Mouse (Mus musculus): ENCODE data around the gene Dtx3. TPM values are rescaled to one million over a fixed set of nuclear protein-coding genes. Genes with fewer than 3 reads are reported as not detected.

Dtx3 gene
- polyA plus RNA-seq, 1 experiment from 2014 or later, result 90.4 TPM

GRCm38 (mm10) chr10:127181566-127181965, 14.0 kb downstream of the Dtx3 start:
- Histone ChIP-seq H3K4me3 (replicated peaks) (no peak overlapping the region), H3K4me1 (peaks cover 35% of the 10 kb centered on the region), H3K27me3 (replicated peaks) (peaks cover 53% of the 10 kb centered on the region), H3K9ac (no peak overlapping the region), H3K27ac (no peak overlapping the region), H3K4me2 (no peak overlapping the region), H3K36me3 (peaks cover 10% of the 10 kb centered on the region; the same call in 1 of the 2 replicates), H3K9me3 (no peaks in the 10 kb centered on the region)
- no peak for ATAC-seq (ENCODE audit: insufficient read depth, low FRiP score, low read depth)
- WGBS, result 70% methylated on average over 6 of the region's 6 CpGs

- peaks cover 35% of the 10 kb centered on the region for H3K4me1 ChIP-seq
- WGBS, result 34% methylated on average over 3 of the region's 3 CpGs
- no peak overlapping the region for H3K27ac ChIP-seq
- H3K36me3 ChIP-seq, result peaks cover 4% of the 10 kb centered on the region; the same call in 1 of the 2 replicates
- peak overlapping the region; percentile 38; the same call in 1 of the 2 replicates for H3K4me2 ChIP-seq
- ATAC-seq (ENCODE audit: insufficient read depth, low FRiP score, low read depth), result no peak
- H3K27me3 ChIP-seq (replicated peaks), result peaks cover 62% of the 10 kb centered on the region
- H3K9ac ChIP-seq, result no peak overlapping the region
- no peaks in the 10 kb centered on the region for H3K9me3 ChIP-seq
- H3K4me3 ChIP-seq (replicated peaks), result no peak overlapping the region; the same call in 1 of the 2 replicates
Measured at GRCm38 (mm10) chr10:127180695-127181047, 14.9 kb downstream of the Dtx3 start.

- ATAC-seq (ENCODE audit: insufficient read depth, low FRiP score, low read depth), result no peak
- no peak within 1 kb of the TSS for H3K9ac ChIP-seq
Measured at GRCm38 (mm10) chr10:127179871-127180694, 15.4 kb downstream of the Dtx3 start, which contains the start of gene Slc26a10. Slc26a10 (minus strand) TSS chr10:127180645.

GRCm38 (mm10) chr10:127178286-127179027, 17.1 kb downstream of the Dtx3 start:
- Histone ChIP-seq H3K4me2 (peak overlapping the region; percentile 57), H3K27me3 (replicated peaks) (peaks cover 63% of the 10 kb centered on the region), H3K9me3 (no peaks in the 10 kb centered on the region), H3K9ac (no peak overlapping the region), H3K36me3 (peaks cover 3% of the 10 kb centered on the region; the same call in 1 of the 2 replicates), H3K4me3 (replicated peaks) (peak overlapping the region; percentile 32), H3K27ac (no peak overlapping the region), H3K4me1 (peaks cover 29% of the 10 kb centered on the region)
- WGBS, result 7% methylated on average over 41 of the region's 41 CpGs
- ATAC-seq (ENCODE audit: insufficient read depth, low FRiP score, low read depth), result no peak

More at GRCm38 (mm10) chr10:127179871-127180694, 15.4 kb downstream of the Dtx3 start, which contains the start of gene Slc26a10:
- H3K27ac ChIP-seq, result no peak within 1 kb of the TSS
- no peaks in the 10 kb centered on the region for H3K9me3 ChIP-seq
- H3K4me1 ChIP-seq, result peaks cover 35% of the 10 kb centered on the region
- WGBS, result 3% methylated on average over 34 of the region's 34 CpGs
- H3K4me2 ChIP-seq, result peak within 1 kb of the TSS; percentile 38
- H3K27me3 ChIP-seq (replicated peaks), result peaks cover 63% of the 10 kb centered on the region
- peak within 1 kb of the TSS; percentile 11; the same call in 1 of the 2 replicates for H3K4me3 ChIP-seq (replicated peaks)
- peaks cover 3% of the 10 kb centered on the region; the same call in 1 of the 2 replicates for H3K36me3 ChIP-seq

GRCm38 (mm10) chr10:127177719-127178118, 17.8 kb downstream of the Dtx3 start:
- H3K9ac ChIP-seq, result no peak overlapping the region
- no peak overlapping the region for H3K27ac ChIP-seq
- H3K27me3 ChIP-seq (replicated peaks), result peaks cover 57% of the 10 kb centered on the region
- WGBS, result 1% methylated on average over 23 of the region's 23 CpGs
- H3K36me3 ChIP-seq, result no peaks in the 10 kb centered on the region
- H3K4me2 ChIP-seq, result peak overlapping the region; percentile 57
- peak overlapping the region; percentile 32 for H3K4me3 ChIP-seq (replicated peaks)
- peak; percentile 45; the same call in 1 of the 2 replicates for ATAC-seq (ENCODE audit: insufficient read depth, low FRiP score, low read depth)
- H3K4me1 ChIP-seq, result peaks cover 26% of the 10 kb centered on the region
- no peaks in the 10 kb centered on the region for H3K9me3 ChIP-seq

GRCm38 (mm10) chr10:127177235-127177634, 18.3 kb downstream of the Dtx3 start:
- Histone ChIP-seq H3K4me1 (peaks cover 26% of the 10 kb centered on the region), H3K9ac (no peak overlapping the region), H3K4me2 (peak overlapping the region; percentile 57; the same call in 1 of the 2 replicates), H3K27me3 (replicated peaks) (peaks cover 56% of the 10 kb centered on the region), H3K9me3 (no peaks in the 10 kb centered on the region), H3K27ac (no peak overlapping the region), H3K4me3 (replicated peaks) (no peak overlapping the region), H3K36me3 (no peaks in the 10 kb centered on the region)
- ATAC-seq (ENCODE audit: insufficient read depth, low FRiP score, low read depth), result no peak
- 32% methylated on average over 9 of the region's 9 CpGs for WGBS

- Histone ChIP-seq H3K4me2 (0 out of 2 replicates have a peak overlapping the region, but pooled peaks have one; percentile 8), H3K4me1 (peaks cover 26% of the 10 kb centered on the region), H3K27ac (no peak overlapping the region), H3K36me3 (no peaks in the 10 kb centered on the region), H3K9me3 (no peaks in the 10 kb centered on the region), H3K27me3 (replicated peaks) (peaks cover 55% of the 10 kb centered on the region), H3K4me3 (replicated peaks) (no peak overlapping the region), H3K9ac (no peak overlapping the region)
- no peak for ATAC-seq (ENCODE audit: insufficient read depth, low FRiP score, low read depth)
- WGBS, result 11% methylated on average over 7 of the region's 7 CpGs
Measured at GRCm38 (mm10) chr10:127176756-127177155, 18.8 kb downstream of the Dtx3 start.

GRCm38 (mm10) chr10:127176228-127176627, 19.3 kb downstream of the Dtx3 start:
- H3K4me3 ChIP-seq (replicated peaks), result no peak overlapping the region

GRCm38 (mm10) chr10:127174170-127174569, 21.4 kb downstream of the Dtx3 start:
- Histone ChIP-seq H3K9ac (no peak overlapping the region), H3K4me1 (peaks cover 30% of the 10 kb centered on the region), H3K27ac (no peak overlapping the region), H3K4me3 (replicated peaks) (no peak overlapping the region), H3K36me3 (no peaks in the 10 kb centered on the region), H3K9me3 (no peaks in the 10 kb centered on the region), H3K27me3 (replicated peaks) (peaks cover 50% of the 10 kb centered on the region), H3K4me2 (no peak overlapping the region)
- ATAC-seq (ENCODE audit: insufficient read depth, low FRiP score, low read depth), result no peak
- WGBS, result 86% methylated on average over 7 of the region's 7 CpGs

More at GRCm38 (mm10) chr10:127176228-127176627, 19.3 kb downstream of the Dtx3 start:
- no peak for ATAC-seq (ENCODE audit: insufficient read depth, low FRiP score, low read depth)
- Histone ChIP-seq H3K27ac (no peak overlapping the region), H3K9ac (no peak overlapping the region), H3K4me2 (no peak overlapping the region), H3K27me3 (replicated peaks) (peaks cover 57% of the 10 kb centered on the region), H3K36me3 (no peaks in the 10 kb centered on the region), H3K9me3 (no peaks in the 10 kb centered on the region), H3K4me1 (peaks cover 26% of the 10 kb centered on the region)
- WGBS, result 48% methylated on average over 3 of the region's 3 CpGs

- Histone ChIP-seq H3K36me3 (no peaks in the 10 kb centered on the region), H3K27ac (no peak overlapping the region), H3K9ac (no peak overlapping the region), H3K4me1 (peaks cover 26% of the 10 kb centered on the region), H3K4me3 (replicated peaks) (no peak overlapping the region), H3K27me3 (replicated peaks) (peaks cover 45% of the 10 kb centered on the region), H3K9me3 (no peaks in the 10 kb centered on the region), H3K4me2 (no peak overlapping the region)
- 83% methylated on average over 16 of the region's 16 CpGs for WGBS
- no peak for ATAC-seq (ENCODE audit: insufficient read depth, low FRiP score, low read depth)
Measured at GRCm38 (mm10) chr10:127173148-127174065, 22.1 kb downstream of the Dtx3 start.

- Histone ChIP-seq H3K9ac (no peak overlapping the region), H3K36me3 (no peaks in the 10 kb centered on the region), H3K9me3 (no peaks in the 10 kb centered on the region), H3K4me2 (no peak overlapping the region), H3K27ac (no peak overlapping the region), H3K27me3 (replicated peaks) (peaks cover 50% of the 10 kb centered on the region), H3K4me3 (replicated peaks) (no peak overlapping the region), H3K4me1 (peaks cover 16% of the 10 kb centered on the region)
- 88% methylated on average over 15 of the region's 15 CpGs for WGBS
- ATAC-seq (ENCODE audit: insufficient read depth, low FRiP score, low read depth), result no peak
Measured at GRCm38 (mm10) chr10:127171631-127172200, 23.8 kb downstream of the Dtx3 start.

Measured in stomach, embryonic 15.5 days (tissue).